Mouse (Mus musculus): ENCODE results near the gene Duox1. TPM values are rescaled to one million over a fixed set of nuclear protein-coding genes. Genes with fewer than 3 reads are reported as not detected.

The Duox1 gene
- polyA plus RNA-seq, 1 experiment from 2014 or later, result 0.10 TPM

DNA sequence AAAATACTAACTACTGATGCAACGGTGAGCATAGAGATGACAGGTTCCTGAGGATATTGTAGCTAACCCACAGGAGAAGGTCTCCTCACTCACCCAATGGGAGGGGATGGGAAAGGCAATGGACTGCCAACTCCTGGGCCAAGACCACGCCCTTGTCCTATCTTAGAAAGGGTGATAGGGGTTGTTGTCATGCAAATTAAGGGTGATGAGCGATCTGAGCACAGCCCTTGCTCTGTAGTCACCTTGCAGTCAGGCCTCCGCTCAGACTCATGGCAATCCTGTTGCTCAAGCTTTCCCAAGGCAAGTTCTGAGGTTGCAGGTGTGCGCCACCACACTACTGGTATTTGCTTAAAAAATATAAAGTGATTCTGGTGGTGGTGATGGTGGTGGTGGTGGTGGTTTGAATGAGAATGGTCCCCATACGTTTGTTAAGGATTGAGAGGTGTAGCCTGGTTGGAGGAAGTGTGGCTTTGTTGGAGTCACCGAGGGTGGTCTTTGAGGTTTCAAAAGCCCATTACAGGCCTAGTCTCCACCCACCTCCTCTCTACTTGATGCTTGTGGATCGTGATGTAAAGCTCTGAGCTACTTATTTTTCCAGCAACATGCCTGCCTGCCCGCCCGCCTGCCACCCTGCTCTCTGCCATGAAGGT lies 54.8 kb downstream of the Duox1 start:
- no peaks in the 10 kb centered on the region for H3K9me3 ChIP-seq (replicated peaks)
- ATAC-seq (ENCODE audit: low FRiP score), result no peak
- H3K9ac ChIP-seq (replicated peaks), result no peak overlapping the region
- H3K4me3 ChIP-seq (replicated peaks), result no peak overlapping the region
- H3K27ac ChIP-seq (replicated peaks), result no peak overlapping the region
- 26% methylated on average over 10 of the region's 10 CpGs for WGBS
- peaks cover 41% of the 10 kb centered on the region for H3K4me1 ChIP-seq
- H3K27me3 ChIP-seq (replicated peaks), result no peaks in the 10 kb centered on the region
- H3K4me2 ChIP-seq, result peak overlapping the region; percentile 68; the same call in 1 of the 2 replicates
- no peaks in the 10 kb centered on the region for H3K36me3 ChIP-seq

GRCm38 (mm10) chr2:122372067-122372466 lies 56.6 kb downstream of the Duox1 start:
- Histone ChIP-seq H3K9ac (replicated peaks) (no peak overlapping the region), H3K4me1 (peaks cover 28% of the 10 kb centered on the region), H3K36me3 (no peaks in the 10 kb centered on the region), H3K4me3 (replicated peaks) (no peak overlapping the region), H3K4me2 (no peak overlapping the region), H3K9me3 (replicated peaks) (no peaks in the 10 kb centered on the region), H3K27me3 (replicated peaks) (no peaks in the 10 kb centered on the region), H3K27ac (replicated peaks) (no peak overlapping the region)
- 67% methylated on average over 3 of the region's 3 CpGs for WGBS
- no peak for ATAC-seq (ENCODE audit: low FRiP score)

DNA sequence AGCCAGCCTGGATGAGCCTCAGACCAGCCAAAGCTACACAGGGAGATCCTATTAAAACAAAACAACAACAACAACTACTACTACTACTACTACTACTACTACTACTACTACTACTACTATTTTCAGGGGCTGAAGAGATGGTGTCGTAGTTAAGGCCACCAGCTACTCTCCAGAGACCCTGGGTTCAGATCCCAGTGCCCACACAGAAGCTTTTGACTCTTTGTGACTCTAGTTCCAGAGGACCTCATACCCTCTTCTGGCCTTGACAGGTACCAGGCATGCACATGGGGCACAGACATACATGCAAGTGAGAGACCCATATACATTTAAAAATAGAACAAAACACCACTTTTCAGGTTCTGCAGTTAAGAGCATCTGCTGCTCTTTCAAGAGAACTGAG lies 57.1 kb downstream of the Duox1 start:
- 81% methylated on average over 1 of the region's 1 CpGs for WGBS
- Histone ChIP-seq H3K27ac (replicated peaks) (no peak overlapping the region), H3K4me2 (no peak overlapping the region), H3K9ac (replicated peaks) (no peak overlapping the region), H3K9me3 (replicated peaks) (no peaks in the 10 kb centered on the region), H3K36me3 (no peaks in the 10 kb centered on the region), H3K4me3 (replicated peaks) (no peak overlapping the region), H3K4me1 (peaks cover 23% of the 10 kb centered on the region), H3K27me3 (replicated peaks) (no peaks in the 10 kb centered on the region)
- no peak for ATAC-seq (ENCODE audit: low FRiP score)

DNA sequence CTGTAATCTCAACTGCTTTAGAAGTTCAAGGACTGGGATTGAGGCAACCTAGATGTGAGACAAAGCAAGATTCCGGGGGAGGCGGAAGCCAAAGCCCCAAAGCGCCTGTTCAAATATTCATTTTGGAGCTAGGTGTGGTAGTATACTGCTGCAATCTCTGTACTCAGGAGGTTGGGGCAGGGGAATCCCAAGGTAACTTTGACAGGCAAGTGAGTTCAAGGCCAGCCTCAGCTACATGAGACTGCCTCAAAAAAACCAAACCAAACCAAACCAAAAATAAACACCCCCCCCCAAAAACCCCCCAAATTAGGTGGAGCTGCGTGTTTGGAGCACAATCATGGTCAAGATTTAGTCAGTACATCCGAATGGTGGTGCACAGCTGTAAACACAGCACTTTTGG lies 58.5 kb downstream of the Duox1 start:
- H3K9ac ChIP-seq (replicated peaks), result no peak overlapping the region
- peak overlapping the region; percentile 52; the same call in 1 of the 2 replicates for H3K4me2 ChIP-seq
- no peaks in the 10 kb centered on the region for H3K9me3 ChIP-seq (replicated peaks)
- peaks cover 24% of the 10 kb centered on the region for H3K4me1 ChIP-seq
- H3K27ac ChIP-seq (replicated peaks), result 0 out of 2 replicates have a peak overlapping the region, but pooled peaks have one; percentile 41
- H3K4me3 ChIP-seq (replicated peaks), result no peak overlapping the region
- 81% methylated on average over 5 of the region's 5 CpGs for WGBS
- no peaks in the 10 kb centered on the region for H3K27me3 ChIP-seq (replicated peaks)
- ATAC-seq (ENCODE audit: low FRiP score), result no peak
- no peaks in the 10 kb centered on the region for H3K36me3 ChIP-seq

DNA sequence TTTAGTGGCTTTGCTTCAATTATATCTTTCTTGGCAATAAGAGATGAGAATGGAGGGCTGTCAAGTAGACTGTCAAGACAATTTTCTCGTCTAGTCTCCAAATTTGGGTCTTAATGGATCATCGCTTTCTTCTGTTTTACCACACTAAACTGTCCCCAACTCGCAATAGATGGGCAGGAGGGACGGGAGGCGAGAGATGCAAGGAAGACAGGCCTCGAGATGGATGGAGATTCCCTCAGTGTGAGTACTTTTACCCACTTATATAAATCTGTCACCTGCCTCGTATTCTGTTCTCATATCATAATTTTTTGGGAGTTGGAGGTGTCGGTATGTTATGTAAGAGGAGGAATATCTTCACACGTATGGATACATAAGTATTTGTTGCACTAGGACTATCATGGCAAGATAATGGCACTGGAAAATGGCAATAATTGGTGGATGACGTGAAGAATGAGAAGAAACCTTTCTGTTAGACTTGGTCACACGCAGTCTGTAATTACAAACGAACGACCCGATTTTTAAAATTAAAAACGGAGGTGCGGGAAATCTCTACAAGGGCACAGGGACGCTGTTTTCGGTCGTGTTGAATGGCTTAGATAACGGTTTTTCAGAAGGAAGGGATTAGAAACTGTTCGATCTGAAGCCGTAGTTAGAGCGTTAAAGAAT lies 59.3 kb downstream of the Duox1 start:
- Histone ChIP-seq H3K36me3 (no peaks in the 10 kb centered on the region), H3K27ac (replicated peaks) (peak overlapping the region; percentile 82), H3K27me3 (replicated peaks) (no peaks in the 10 kb centered on the region), H3K4me1 (peaks cover 18% of the 10 kb centered on the region), H3K4me2 (peak overlapping the region; percentile 52), H3K4me3 (replicated peaks) (peak overlapping the region; percentile 85), H3K9ac (replicated peaks) (peak overlapping the region; percentile 58), H3K9me3 (replicated peaks) (no peaks in the 10 kb centered on the region)
- WGBS, result 13% methylated on average over 23 of the region's 23 CpGs
- no peak for ATAC-seq (ENCODE audit: low FRiP score)

- peak; percentile 87 for ATAC-seq (ENCODE audit: low FRiP score)
- WGBS, result under 1% methylated on average over 32 of the region's 32 CpGs
- Histone ChIP-seq H3K4me1 (peaks cover 18% of the 10 kb centered on the region), H3K9ac (replicated peaks) (peak overlapping the region; percentile 78), H3K9me3 (replicated peaks) (no peaks in the 10 kb centered on the region), H3K27ac (replicated peaks) (peak overlapping the region; percentile 93), H3K27me3 (replicated peaks) (no peaks in the 10 kb centered on the region), H3K4me3 (replicated peaks) (peak overlapping the region; percentile 85), H3K4me2 (peak overlapping the region; percentile 92), H3K36me3 (no peaks in the 10 kb centered on the region)
These were observed 60.0 kb downstream of the Duox1 start for GRCm38 (mm10) chr2:122375391-122375991.

DNA sequence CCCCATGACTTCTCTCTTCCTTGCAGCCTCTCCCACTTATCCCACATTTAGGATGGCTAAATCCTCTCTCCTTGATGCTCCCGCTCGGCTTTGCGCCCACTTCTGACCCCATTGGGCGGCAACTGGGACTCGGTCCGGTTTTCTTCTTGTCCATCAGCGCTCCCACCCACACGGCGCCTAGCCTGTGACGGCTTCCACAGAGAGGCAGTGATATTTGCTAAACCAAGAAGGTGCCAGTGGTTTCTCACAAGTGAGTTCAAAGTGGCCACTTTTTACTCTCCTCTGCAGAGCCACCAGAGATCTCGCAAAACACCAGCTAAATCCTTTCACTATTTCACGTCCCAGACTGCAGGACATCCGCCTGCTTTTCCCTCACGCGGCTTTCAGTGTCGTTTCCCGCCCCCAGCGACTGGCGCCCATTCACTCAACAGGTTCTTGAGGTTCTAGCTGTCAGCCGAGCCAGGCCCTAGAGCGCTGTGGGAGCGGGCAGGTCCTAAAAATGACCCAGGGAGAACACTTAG lies 60.6 kb downstream of the Duox1 start:
- no peak for ATAC-seq (ENCODE audit: low FRiP score)
- H3K9ac ChIP-seq (replicated peaks), result peak overlapping the region; percentile 78
- peak overlapping the region; percentile 85 for H3K4me3 ChIP-seq (replicated peaks)
- H3K36me3 ChIP-seq, result no peaks in the 10 kb centered on the region
- peak overlapping the region; percentile 92 for H3K4me2 ChIP-seq
- no peaks in the 10 kb centered on the region for H3K9me3 ChIP-seq (replicated peaks)
- WGBS, result under 1% methylated on average over 22 of the region's 22 CpGs
- peak overlapping the region; percentile 93 for H3K27ac ChIP-seq (replicated peaks)
- H3K27me3 ChIP-seq (replicated peaks), result no peaks in the 10 kb centered on the region
- peaks cover 18% of the 10 kb centered on the region for H3K4me1 ChIP-seq

DNA sequence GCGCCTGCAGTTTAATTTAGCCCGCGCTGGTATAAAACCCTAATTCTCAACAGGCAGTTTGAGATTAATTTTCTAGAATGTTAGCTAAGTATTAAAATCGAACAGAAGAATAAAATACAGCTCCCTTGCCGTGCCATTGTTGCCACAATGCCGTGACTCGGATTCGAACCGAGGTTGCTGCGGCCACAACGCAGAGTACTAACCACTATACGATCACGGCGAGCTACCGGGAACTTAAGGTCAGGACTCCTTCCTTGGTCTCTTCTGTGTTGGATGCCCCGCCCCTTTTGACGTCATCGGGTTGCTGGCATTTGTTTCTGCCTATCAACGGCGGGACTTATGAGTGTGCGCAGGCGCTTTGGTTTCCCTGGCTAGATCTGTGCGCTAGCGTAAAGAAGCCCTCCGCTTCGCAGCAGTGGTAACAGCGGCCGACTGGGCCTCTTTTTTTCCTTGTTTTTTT lies 61.8 kb downstream of the Duox1 start:
- H3K4me1 ChIP-seq, result peaks cover 18% of the 10 kb centered on the region
- H3K9ac ChIP-seq (replicated peaks), result peak overlapping the region; percentile 79
- peak overlapping the region; percentile 96 for H3K27ac ChIP-seq (replicated peaks)
- WGBS, result under 1% methylated on average over 28 of the region's 28 CpGs
- no peaks in the 10 kb centered on the region for H3K36me3 ChIP-seq
- no peaks in the 10 kb centered on the region for H3K27me3 ChIP-seq (replicated peaks)
- peak overlapping the region; percentile 53 for H3K4me2 ChIP-seq
- H3K9me3 ChIP-seq (replicated peaks), result no peaks in the 10 kb centered on the region
- peak; percentile 89 for ATAC-seq (ENCODE audit: low FRiP score)
- H3K4me3 ChIP-seq (replicated peaks), result peak overlapping the region; percentile 60

DNA sequence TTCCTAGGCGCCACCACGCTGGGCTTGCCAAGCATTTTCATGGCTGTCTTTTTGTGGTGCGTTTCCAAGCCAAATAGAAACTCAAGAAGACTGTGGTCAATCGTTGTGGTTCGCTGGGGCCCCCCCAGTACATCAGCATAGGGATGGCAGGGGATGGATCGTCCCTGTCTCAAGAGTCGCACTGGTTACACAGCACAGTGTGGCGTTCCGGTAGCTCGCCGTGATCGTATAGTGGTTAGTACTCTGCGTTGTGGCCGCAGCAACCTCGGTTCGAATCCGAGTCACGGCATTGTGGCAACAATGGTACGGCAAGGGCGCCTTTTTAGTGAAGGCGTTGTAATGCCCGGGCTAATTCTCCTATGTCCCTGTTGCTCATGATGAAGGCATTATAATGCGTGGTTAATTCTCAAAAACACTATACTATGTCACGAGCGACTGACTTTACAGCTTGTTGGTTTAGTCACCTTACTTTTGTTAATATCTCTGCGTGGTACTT lies 62.3 kb downstream of the Duox1 start:
- peak overlapping the region; percentile 60 for H3K4me3 ChIP-seq (replicated peaks)
- no peaks in the 10 kb centered on the region for H3K27me3 ChIP-seq (replicated peaks)
- H3K36me3 ChIP-seq, result no peaks in the 10 kb centered on the region
- peaks cover 18% of the 10 kb centered on the region for H3K4me1 ChIP-seq
- WGBS, result under 1% methylated on average over 26 of the region's 26 CpGs
- H3K27ac ChIP-seq (replicated peaks), result peak overlapping the region; percentile 96
- H3K9me3 ChIP-seq (replicated peaks), result no peaks in the 10 kb centered on the region
- peak overlapping the region; percentile 79 for H3K9ac ChIP-seq (replicated peaks)
- peak overlapping the region; percentile 53 for H3K4me2 ChIP-seq
- ATAC-seq (ENCODE audit: low FRiP score), result peak; percentile 86

DNA sequence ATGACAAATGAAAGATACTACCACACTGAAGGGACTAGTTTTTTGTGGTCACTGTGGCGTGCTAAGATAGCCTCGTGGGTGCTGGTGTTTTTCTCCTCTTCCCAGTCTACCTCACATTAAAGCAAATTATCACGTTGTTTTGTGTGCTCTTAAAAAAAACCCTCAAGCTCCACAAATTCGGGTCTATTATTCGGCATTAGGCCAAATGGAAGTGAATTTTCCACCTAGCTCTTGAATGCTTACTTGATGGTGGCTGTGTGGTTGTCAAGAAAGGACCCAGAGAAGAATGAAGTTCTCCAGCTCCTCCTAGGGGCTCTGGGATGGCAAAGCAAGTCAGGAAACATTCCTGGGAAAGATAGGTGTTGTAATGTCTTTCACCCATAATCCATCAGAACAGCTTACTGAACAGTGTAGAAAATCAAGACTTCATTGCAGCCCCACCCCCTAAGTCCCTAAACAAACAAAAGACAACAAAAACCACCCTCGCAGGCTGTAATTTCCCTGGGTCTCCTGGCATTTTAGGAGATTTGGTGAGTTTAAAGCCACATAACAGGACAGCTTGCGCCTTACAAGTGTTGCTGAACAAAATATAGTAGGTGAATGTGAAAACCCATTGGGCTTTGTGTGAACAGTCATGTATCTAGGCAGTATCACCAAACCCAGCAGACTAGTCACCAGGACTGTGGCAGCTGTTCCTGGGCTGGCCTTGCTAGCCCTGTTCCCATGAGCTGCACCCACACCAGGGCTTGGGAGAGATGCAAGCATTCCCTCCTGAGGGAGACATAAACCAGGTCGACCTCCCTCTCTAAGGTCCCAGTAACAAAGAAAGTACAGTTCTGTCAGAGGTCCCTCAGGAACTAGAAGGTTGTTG lies 63.2 kb downstream of the Duox1 start:
- peak overlapping the region; percentile 96 for H3K27ac ChIP-seq (replicated peaks)
- 20% methylated on average over 8 of the region's 8 CpGs for WGBS
- no peaks in the 10 kb centered on the region for H3K9me3 ChIP-seq (replicated peaks)
- peaks cover 18% of the 10 kb centered on the region for H3K4me1 ChIP-seq
- H3K27me3 ChIP-seq (replicated peaks), result no peaks in the 10 kb centered on the region
- H3K4me2 ChIP-seq, result peak overlapping the region; percentile 53
- ATAC-seq (ENCODE audit: low FRiP score), result no peak
- peak overlapping the region; percentile 60 for H3K4me3 ChIP-seq (replicated peaks)
- no peak overlapping the region for H3K9ac ChIP-seq (replicated peaks)
- no peaks in the 10 kb centered on the region for H3K36me3 ChIP-seq

DNA sequence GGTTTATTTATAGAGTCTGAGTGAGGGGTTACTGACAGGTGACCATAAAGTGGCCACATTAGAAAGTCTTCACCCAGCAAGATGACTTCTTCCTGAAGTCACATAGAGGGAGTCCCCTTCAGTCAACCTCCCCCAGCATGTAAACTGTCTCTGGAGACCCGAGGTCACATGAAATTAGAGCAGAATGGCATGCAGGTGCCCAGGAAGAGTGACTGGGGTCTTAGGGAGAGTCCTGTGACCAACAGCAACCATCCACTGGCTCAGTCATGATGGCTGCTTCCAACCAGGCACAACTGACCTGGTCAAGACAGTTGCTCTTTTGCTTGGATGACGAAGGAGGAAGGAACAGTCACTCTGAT lies 63.8 kb downstream of the Duox1 start:
- Histone ChIP-seq H3K9me3 (replicated peaks) (no peaks in the 10 kb centered on the region), H3K4me3 (replicated peaks) (no peak overlapping the region), H3K4me1 (peaks cover 16% of the 10 kb centered on the region), H3K4me2 (no peak overlapping the region), H3K27me3 (replicated peaks) (no peaks in the 10 kb centered on the region), H3K9ac (replicated peaks) (no peak overlapping the region), H3K36me3 (no peaks in the 10 kb centered on the region), H3K27ac (replicated peaks) (no peak overlapping the region; the same call in 1 of the 2 replicates)
- WGBS, result 50% methylated on average over 2 of the region's 2 CpGs
- no peak for ATAC-seq (ENCODE audit: low FRiP score)

All from neural tube, embryonic 15.5 days (tissue).